Mouse (Mus musculus) hindbrain, embryonic 10.5 days (tissue): ENCODE results near the gene Stx3. TPM values are rescaled to one million over a fixed set of nuclear protein-coding genes. Genes with fewer than 3 reads are reported as not detected.

ENCODE experiments used
- DNase-seq: peaks from one replicate; pipeline ENCODE4 v3.0.0-alpha.2; 2017; ENCODE audit warnings: low spot score
- H3K27ac ChIP-seq: fragments of 300-500 bp; sonication (generic); 2 replicates; pipeline ENCODE4 v1.5.1; 2016; ENCODE audit warnings: mild to moderate bottlenecking, moderate library complexity
- H3K27me3 ChIP-seq: fragments of 300-500 bp; sonication (generic); 2 replicates; pipeline ENCODE4 v1.6.1; 2016; ENCODE audit warnings: mild to moderate bottlenecking; ENCODE audit not compliant: poor library complexity, insufficient read depth, severe bottlenecking
- H3K36me3 ChIP-seq: fragments of 300-500 bp; sonication (generic); 2 replicates; pipeline ENCODE4 v1.6.1; 2016; ENCODE audit warnings: mild to moderate bottlenecking, moderate library complexity
- H3K4me1 ChIP-seq: fragments of 300-500 bp; sonication (generic); replicated peaks from 2 replicates; pipeline ENCODE4 v1.6.1; 2016; ENCODE audit warnings: mild to moderate bottlenecking
- H3K4me3 ChIP-seq: fragments of 300-500 bp; sonication (generic); 2 replicates; pipeline ENCODE4 v1.5.1; 2016; ENCODE audit warnings: mild to moderate bottlenecking, moderate library complexity
- H3K9me3 ChIP-seq: fragments of 300-500 bp; sonication (generic); 2 replicates; pipeline ENCODE4 v1.6.1; 2016; ENCODE audit warnings: mild to moderate bottlenecking, moderate library complexity
- WGBS: fragments of 180-500 bp; shearing (Covaris S2); methylation state at CpG from one replicate; pipeline ENCODE4 v1.1.7; 2016; 5-methylcytosine and 5-hydroxymethylcytosine counted together
- polyA plus RNA-seq: library from polyadenylated mRNA; unstranded; fragments of >200 nt; fragmentation: Nextera tagmentation; extraction: Ambion mirVana; gene quantifications from 2 replicates; pipeline ENCODE4 v1.2.1, GENCODE M21; 2016

Stx3 gene
- polyA plus RNA-seq, 1 experiment from 2014 or later: 5.8 TPM

GRCm38 (mm10) chr19:11765059-11765458, 54.1 kb downstream of the Stx3 start:
- Histone ChIP-seq H3K9me3 (no peaks in the 10 kb centered on the region), H3K36me3 (no peaks in the 10 kb centered on the region), H3K27ac (no peak overlapping the region), H3K27me3 (no peaks in the 10 kb centered on the region), H3K4me1 (no peaks in the 10 kb centered on the region), H3K4me3 (no peak overlapping the region)
- 87% methylated on average over 3 of the region's 3 CpGs for WGBS
- DNase-seq: no peak

DNA sequence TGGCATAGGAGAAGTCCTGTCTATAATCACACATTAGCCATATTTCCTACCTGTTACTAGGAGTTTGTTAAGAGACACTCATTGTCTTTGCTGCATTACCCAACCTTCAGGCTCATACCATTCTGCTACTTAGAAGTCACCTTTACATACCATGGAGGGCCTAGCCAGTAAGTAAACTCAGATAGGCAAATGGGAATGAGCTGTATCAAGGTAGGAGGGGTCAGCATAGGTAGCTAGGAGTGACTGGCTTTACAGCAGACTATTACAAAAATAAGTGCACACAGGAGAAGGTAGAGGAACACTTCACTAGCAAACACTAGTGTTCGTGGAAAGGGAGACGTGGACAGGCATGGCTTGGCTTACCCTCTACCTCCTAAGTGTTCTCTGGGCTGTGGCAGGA, 71.9 kb downstream of the Stx3 start, which contains the start of gene Gif:
Gene Gif (plus strand): TSS at position 257 of the 400 bp plus-strand sequence.
- Histone ChIP-seq H3K4me3 (no peak within 1 kb of the TSS), H3K4me1 (no peaks in the 10 kb centered on the region), H3K36me3 (no peaks in the 10 kb centered on the region), H3K27me3 (no peaks in the 10 kb centered on the region), H3K27ac (no peak within 1 kb of the TSS), H3K9me3 (no peaks in the 10 kb centered on the region)
- 84% methylated on average over 2 of the region's 2 CpGs for WGBS
- no peak for DNase-seq

DNA sequence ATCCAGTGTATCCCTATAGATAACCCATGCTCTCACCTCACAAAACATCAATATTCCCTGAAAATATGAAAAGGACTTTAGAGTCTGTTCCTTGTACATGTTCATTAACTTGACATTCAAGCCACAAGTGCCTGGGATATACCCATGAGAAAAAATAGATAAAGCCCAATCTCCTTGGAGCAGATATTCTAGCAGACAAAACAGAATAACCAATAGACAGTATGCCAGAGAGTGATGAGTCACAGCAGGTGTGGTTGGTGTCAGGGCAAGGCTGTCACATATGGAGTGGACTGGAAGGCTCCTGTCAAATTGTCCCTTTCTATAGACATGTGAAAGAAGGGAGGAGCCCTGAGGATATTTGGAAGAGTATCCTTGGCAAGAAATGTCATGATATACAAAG, 73.5 kb downstream of the Stx3 start:
- no peak overlapping the region for H3K4me3 ChIP-seq
- DNase-seq: no peak
- H3K9me3 ChIP-seq: no peaks in the 10 kb centered on the region
- no peaks in the 10 kb centered on the region for H3K27me3 ChIP-seq
- no peak overlapping the region for H3K27ac ChIP-seq
- H3K4me1 ChIP-seq: no peaks in the 10 kb centered on the region
- no peaks in the 10 kb centered on the region for H3K36me3 ChIP-seq

GRCm38 (mm10) chr19:11736455-11736854, 82.7 kb downstream of the Stx3 start:
- 55% methylated on average over 1 of the region's 1 CpGs for WGBS
- Histone ChIP-seq H3K27me3 (no peaks in the 10 kb centered on the region), H3K4me3 (no peak overlapping the region), H3K9me3 (no peaks in the 10 kb centered on the region), H3K4me1 (no peaks in the 10 kb centered on the region), H3K36me3 (no peaks in the 10 kb centered on the region), H3K27ac (no peak overlapping the region)
- DNase-seq: no peak

- H3K4me1 ChIP-seq: no peaks in the 10 kb centered on the region
- DNase-seq: no peak
- 80% methylated on average over 1 of the region's 1 CpGs for WGBS
These were observed 88.9 kb downstream of the Stx3 start for GRCm38 (mm10) chr19:11730278-11730677.

GRCm38 (mm10) chr19:11727304-11727703, 91.9 kb downstream of the Stx3 start:
- no peaks in the 10 kb centered on the region for H3K27me3 ChIP-seq
- 90% methylated on average over 5 of the region's 5 CpGs for WGBS
- no peak overlapping the region for H3K27ac ChIP-seq
- H3K36me3 ChIP-seq: no peaks in the 10 kb centered on the region
- no peak overlapping the region for H3K4me3 ChIP-seq
- no peaks in the 10 kb centered on the region for H3K4me1 ChIP-seq
- DNase-seq: no peak
- H3K9me3 ChIP-seq: no peaks in the 10 kb centered on the region

More at GRCm38 (mm10) chr19:11730278-11730677, 88.9 kb downstream of the Stx3 start:
- no peaks in the 10 kb centered on the region for H3K9me3 ChIP-seq
- H3K36me3 ChIP-seq: no peaks in the 10 kb centered on the region
- no peak overlapping the region for H3K4me3 ChIP-seq
- H3K27ac ChIP-seq: no peak overlapping the region
- no peaks in the 10 kb centered on the region for H3K27me3 ChIP-seq

DNA sequence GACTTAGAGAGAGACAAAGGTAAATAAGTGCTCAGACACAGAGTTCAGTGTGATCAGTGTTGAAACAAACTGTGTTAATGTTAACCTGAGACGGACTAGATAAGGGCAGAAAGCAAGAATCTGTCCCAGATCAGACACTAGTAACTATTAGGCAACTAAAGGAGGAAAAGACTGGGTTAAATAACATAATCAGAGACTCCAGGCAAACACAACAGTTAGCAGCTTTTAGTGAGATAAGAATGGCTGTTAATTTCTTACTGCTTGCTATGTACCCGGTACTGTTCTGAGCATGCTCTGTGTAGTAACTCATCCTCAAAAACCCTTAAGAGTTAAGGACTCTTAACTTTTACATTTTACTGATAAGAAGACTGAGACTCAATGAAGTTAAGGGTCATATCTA, 93.3 kb downstream of the Stx3 start:
- Histone ChIP-seq H3K4me3 (no peak overlapping the region), H3K27me3 (no peaks in the 10 kb centered on the region), H3K9me3 (no peaks in the 10 kb centered on the region), H3K36me3 (no peaks in the 10 kb centered on the region), H3K4me1 (no peaks in the 10 kb centered on the region), H3K27ac (no peak overlapping the region)
- DNase-seq: no peak
- WGBS: 90% methylated on average over 2 of the region's 2 CpGs

Other genes with a start within 250 kb of the Stx3 start
- gene Ms4a6d, start 214.6 kb downstream of the Stx3 start, polyA plus RNA-seq: 1.4 and 2.8 TPM in 2 replicates
- not detected in 2 replicates for gene Ms4a2, start 195.7 kb downstream of the Stx3 start, polyA plus RNA-seq
- gene Ms4a3, start 178.6 kb downstream of the Stx3 start, polyA plus RNA-seq: not detected in 2 replicates
- not detected in 2 replicates for gene Oosp2, start 158.8 kb downstream of the Stx3 start, polyA plus RNA-seq
- gene Oosp1, start 128.3 kb downstream of the Stx3 start, polyA plus RNA-seq: not detected in 2 replicates
- not detected in 2 replicates for gene Oosp3, start 122.3 kb downstream of the Stx3 start, polyA plus RNA-seq
- gene Gif, start 71.8 kb downstream of the Stx3 start, polyA plus RNA-seq: not detected in 2 replicates
- 49.1 and 55.1 TPM in 2 replicates for gene Mrpl16, start 49.0 kb downstream of the Stx3 start, polyA plus RNA-seq
- gene Olfr1417, start 19.8 kb upstream of the Stx3 start, polyA plus RNA-seq: not detected in 2 replicates
- gene Olfr1418, start 41.7 kb upstream of the Stx3 start, polyA plus RNA-seq: not detected in 2 replicates
- not detected in 2 replicates for gene Olfr1419, start 55.7 kb upstream of the Stx3 start, polyA plus RNA-seq
- gene Olfr1420, start 67.2 kb upstream of the Stx3 start, polyA plus RNA-seq: 0.07 TPM in 1 of 2 replicates, not detected in the other
- gene Patl1, start 93.0 kb upstream of the Stx3 start, polyA plus RNA-seq: 22.2 and 23.7 TPM in 2 replicates
- 2.9 and 3.1 TPM in 2 replicates for gene Osbp, start 146.5 kb upstream of the Stx3 start, polyA plus RNA-seq
- gene Olfr1423, start 221.9 kb upstream of the Stx3 start, polyA plus RNA-seq: 0.03 and 0.04 TPM in 2 replicates
- gene Olfr1424, start 243.3 kb upstream of the Stx3 start, polyA plus RNA-seq: not detected in 2 replicates